Mouse (Mus musculus) embryo, embryonic 11 days (tissue): Measurements from ENCODE around the gene Ceacam1.
"Not testable (repeated sequence)": the region's sequence is repeated elsewhere in the genome, so short reads cannot be mapped to it uniquely, and the experiment has no call there.

Experiments
- DNase-seq: peaks from one replicate; pipeline ENCODE4 v3.0.0-alpha.2; 2015

The Ceacam1 gene

DNA sequence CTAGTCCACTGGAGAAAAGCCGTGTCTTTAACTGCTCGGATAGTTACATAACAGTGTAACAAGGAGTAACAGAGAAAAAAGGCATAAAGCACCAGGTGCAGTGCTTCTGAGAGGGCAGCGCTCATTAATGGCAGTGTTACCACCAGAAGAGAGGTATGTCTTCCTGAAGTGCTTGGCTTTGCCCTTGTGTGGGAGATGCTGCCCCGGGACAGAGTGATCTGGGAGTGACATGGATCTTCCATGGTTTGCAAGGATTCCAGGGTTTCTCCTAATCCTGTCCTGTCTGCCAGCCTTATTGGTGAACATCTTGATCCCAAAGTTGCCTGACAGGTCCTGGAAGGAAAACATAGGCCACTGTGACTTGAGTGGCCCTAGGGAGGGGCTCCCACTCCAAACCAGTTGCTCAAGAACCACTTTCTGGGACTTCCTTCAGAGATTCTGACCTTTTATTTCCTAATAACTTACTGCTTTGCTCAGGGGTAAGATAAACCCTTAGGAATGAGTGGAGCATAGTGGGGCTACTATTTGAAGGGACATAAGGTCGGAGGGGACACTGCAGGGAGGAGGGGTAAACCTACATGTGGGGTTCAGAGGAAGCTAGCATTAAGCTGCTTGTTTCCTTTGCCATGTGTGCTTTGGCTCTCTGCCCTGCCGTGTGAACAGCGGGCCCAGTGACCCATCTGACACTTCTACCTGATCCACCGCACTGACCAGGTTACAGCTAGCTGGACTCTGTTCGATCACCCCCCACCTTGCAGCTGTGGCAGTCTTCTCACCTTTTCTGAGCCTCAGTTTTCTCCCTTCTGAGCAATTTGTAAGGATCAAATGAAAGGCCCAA lies 37.2 kb downstream of the Ceacam1 start:
- no peak for DNase-seq

DNA sequence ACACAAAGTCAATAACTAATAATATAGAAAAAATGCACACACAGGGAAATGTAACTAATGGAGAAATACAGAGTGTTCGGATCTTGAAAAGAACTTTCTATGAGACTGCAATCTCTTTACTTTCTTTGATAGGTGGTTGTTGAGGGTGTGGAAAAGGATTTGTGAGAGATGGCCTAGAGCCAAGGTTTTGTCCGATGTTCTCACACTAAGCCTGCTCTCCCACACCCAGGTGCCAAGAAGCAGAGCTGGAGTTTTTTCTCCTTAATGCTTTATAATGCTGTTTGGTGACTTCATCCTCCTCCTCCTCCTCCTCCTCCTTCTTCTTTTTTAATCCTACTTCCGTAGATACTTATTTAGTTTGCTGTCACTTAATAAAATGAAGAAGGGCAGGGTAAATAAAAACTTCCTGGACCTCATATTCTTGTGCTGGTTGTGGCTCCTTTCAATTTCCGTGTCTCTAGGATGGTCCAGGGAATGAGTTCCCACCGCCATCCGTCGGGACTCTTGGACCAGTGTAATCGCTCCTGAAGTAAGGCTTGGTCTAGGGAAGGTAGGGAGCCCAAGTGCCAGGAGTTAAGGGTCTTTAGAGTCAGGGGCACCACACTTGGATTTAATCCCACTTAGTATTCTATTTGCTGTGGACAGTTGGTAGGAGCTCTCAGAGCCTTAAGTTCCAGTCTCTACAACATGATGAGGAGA lies 38.1 kb downstream of the Ceacam1 start:
- no peak for DNase-seq

DNA sequence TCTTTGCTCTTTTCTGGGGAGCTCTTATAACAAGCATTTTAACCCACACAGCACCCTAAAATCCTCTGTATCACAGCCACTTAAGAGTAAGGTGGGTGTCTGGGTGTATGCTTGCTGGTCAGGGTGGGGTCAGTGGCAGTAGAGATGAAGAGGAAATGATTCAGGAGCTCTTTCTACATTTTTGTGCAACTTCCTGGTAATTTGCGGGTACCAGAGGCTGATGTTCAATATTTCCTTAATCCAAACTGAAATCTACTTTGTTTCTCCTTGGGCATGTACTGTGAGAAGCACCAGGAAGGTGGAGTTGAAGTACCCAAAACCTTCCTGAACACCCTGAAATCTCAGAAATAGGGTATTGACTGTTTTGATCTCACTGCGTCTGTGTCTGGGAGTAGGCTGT lies 40.7 kb downstream of the Ceacam1 start:
- DNase-seq, result no peak

DNA sequence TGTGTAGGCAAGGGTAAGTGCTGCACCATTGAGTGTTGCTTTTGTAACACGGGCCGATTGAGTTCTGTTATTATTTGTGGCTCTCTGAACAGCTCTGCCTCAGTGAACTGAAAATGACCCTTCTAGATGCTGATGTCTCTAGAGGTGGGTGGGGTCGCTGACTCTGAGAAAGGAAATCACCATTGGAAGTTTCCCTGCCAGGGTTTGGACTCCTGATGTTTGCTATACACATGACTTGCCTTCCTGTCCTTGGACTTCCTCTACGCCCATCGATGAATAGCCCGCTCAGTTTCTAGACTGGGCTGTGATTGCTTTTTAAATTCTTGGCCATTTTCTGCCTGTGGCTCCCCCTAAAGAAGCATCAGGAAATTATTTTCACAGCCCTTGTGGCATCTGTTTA lies 41.2 kb downstream of the Ceacam1 start:
- DNase-seq, result no peak

- no peak for DNase-seq
These were observed 41.9 kb downstream of the Ceacam1 start for GRCm38 (mm10) chr7:25435546-25435851.

DNA sequence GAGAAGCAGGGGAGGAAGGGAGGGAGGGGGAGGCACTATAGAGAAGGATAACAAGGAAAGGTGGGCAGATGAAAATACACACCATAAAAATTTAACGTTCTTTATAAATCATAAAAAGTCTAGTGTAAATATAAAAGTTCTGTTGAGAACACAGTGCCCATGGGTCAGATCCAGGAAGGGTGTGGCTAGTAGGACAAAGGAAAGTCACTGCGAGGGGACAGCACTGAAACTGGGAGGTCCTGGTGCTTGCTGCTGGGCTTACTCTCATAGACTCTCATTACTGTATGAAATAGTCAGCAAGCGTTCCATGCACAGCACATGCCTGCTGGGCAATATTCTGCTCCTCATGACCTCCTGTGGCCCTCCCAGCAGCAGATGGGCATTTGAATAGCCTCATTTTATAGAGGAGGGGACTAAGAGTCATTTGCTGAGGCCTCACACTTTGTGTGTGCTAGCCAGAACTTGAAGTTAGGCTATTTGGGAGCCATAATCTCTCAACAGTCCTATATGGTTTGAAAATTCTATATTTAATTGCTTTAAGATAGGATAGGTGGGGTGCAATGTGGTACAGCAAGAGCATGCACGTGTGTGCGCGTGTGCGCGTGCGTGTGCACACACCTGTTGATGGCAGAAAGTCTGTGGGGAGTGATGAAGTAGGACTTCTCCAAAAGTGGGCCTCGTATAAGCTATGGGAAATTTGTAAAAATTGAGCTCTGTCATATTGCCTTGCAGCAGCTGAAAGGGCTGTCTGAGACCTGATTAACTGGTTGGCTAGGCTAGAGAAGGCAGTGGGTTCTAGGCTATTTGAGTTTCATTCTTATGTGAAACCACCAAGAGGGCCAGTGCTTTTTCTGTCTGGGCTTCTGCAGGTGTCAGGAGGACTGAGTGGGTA lies 42.5 kb downstream of the Ceacam1 start:
- DNase-seq, result no peak

- no peak for DNase-seq
These were observed 43.4 kb downstream of the Ceacam1 start for GRCm38 (mm10) chr7:25433781-25434560.

GRCm38 (mm10) chr7:25433007-25433541 lies 44.3 kb downstream of the Ceacam1 start:
- peak; percentile 20 for DNase-seq

DNA sequence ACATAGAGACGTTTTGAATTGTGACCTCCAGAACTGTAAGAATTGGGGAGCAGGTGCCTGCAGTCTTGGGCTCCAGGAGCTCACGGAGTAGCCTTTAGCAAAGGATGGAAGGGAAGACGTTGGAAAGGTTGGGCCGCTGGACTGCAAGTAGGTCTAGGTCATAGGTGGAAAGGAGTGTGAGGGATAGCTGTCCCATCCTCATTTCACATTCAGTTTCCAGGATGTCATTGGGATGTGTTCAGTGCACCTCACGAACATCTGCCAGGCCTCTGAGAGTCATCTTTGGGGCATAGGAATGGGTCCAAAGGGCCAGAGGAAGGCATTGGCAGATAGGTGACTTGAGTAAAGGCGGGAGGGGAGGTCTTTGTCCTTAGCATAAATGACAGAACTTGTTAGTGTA lies 45.0 kb downstream of the Ceacam1 start:
- DNase-seq, result no peak

DNA sequence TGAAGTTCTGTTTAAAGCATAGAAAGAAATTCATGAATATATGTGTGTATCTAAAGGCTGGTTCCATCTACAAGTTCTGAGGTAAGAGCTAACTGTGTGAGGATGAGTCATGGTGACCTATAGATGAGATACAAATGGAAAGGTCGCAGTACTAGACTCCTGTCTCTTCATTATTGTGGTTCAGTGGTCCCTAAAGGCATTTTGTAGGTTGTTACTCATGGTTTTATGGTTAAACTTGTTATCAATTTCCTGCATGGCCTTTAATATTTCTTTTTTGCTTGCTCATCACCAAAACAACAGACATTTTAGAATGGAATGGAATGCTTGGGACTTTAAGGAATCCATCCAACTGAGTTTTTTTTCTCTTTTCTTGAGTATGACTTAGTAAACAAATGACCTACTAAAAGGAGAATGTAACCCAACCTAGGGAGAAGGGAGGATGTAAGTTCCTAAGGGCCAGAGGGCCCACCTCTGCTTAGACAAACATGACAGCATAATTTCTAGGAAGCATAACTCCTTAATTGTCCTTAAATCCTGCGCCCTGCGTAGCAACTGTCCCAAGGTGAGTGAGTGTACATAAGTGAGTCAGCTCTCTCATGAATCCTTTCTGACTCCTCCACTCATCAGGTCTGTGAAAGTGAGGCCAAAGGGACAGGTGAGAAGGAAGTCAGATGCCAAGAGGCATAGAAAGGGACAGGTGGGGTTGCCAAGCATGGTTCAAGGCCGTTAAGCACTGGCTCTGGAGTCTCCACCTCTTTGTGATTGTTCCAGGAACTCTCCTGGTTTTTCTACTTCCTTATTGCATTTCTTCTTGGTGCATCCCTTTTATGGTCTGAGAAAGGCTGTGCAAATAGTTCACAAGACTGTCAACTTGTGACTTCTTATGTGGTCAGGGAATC lies 47.3 kb downstream of the Ceacam1 start:
- DNase-seq, result no peak

- DNase-seq, result no peak
These were observed 49.1 kb downstream of the Ceacam1 start for GRCm38 (mm10) chr7:25428321-25428720.

DNA sequence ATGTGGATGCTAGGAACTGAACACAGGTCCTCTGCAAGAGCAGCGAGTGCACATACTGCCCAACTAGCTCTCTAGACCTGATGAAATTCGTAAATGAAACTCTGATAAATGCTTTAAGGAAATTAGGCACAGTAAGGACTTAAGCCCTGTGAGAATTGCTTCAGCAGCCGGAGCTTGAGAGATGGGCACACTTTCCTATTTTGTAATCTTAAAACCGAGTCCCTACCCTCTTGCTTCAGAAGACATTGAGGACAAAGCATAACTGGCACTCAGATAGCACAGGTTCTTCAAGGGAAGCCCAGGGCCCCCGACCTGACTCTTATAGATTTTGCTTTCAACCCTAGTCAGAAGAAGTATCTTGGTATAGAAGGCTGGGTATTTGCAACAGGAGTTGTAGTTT lies 50.3 kb downstream of the Ceacam1 start:
- no peak for DNase-seq

- not testable (repeated sequence) for DNase-seq
These were observed 51.0 kb downstream of the Ceacam1 start for GRCm38 (mm10) chr7:25426380-25426779.

DNA sequence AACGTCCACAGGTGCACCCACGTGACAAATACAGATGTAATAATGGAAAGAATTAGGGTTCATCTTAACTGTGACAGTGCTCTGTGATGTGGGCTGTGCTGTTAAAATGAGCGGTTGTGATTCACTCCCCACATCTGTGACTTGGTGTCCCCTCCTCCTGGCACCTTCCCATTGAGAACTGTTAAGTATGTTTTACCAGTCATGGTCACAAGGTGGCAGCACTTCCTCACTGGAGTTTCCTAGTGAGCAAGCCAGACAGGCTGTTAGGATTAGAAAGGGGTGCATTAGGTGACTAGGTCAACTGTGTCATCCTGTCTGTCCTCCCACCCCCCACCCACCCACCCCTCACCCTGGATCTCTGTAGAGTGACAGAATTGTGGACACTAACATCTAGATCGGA lies 53.0 kb downstream of the Ceacam1 start:
- peak; percentile 90 for DNase-seq

DNA sequence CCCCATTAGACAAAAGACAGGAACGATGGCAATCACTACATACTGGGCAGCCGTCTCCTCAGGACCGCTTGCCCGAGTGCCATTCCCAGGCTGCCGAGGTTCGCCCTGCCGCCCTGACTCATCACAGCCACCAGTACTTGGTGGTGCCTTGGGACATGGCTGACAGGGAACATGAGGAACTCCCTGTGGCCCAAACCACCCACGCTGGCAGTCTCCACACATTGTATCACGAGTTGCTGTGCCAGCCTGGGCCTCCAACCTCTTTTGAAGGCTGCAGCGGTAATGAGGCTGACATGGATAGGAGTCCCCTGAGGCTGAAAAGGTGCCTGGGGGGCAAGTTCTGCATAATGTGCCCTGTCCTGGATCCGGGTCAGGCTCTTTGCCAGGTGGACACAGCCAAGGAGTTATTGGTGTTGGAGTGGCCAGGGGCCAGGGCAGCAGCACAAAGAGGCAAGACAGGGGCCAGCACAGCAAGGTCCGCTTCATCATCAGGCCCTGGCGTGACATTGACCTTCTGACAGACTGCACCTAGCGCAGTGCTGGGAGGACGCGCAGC lies 55.0 kb downstream of the Ceacam1 start:
- no peak for DNase-seq

DNA sequence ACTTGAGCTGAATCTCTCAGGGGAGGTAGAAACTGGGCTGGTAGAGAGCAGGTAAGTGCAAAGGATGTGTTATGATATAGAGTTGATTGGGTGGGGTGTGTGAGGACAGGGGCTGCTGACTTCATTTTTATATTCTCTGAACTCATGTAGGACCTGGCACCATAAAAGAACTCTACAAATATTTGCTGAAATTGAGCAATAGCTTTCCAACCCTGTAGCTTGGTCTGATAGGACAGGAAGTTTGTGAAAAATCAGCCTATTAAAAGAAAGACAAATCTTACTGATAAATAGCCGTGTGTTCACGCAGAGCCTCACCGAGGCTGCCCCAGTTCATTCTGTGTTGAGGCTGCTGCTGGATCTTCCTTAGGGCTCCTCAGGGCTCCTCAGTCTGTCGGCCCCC lies 57.5 kb downstream of the Ceacam1 start:
- DNase-seq, result no peak

DNA sequence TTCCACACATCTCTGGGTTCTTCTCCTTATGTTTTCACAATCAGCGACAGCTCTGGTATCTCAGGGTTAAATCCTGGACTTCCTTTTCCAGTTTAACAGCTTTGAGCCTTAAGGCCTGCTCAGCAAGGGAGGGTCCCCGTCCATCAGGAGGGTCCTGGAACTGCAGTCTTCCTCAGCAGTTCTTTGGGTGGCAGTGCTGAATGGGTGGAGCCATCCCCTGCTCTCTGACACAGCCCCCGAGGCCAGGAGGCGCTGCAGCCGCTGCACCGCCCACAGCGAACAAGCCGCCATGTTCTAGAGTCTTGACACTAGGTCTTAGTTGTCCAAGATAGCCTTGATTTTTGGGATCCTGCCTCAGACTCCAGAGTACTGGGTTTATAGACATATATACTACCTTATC lies 57.9 kb downstream of the Ceacam1 start:
- DNase-seq, result no peak

- DNase-seq, result peak; percentile 42
These were observed 59.8 kb downstream of the Ceacam1 start for GRCm38 (mm10) chr7:25417597-25417996.

DNA sequence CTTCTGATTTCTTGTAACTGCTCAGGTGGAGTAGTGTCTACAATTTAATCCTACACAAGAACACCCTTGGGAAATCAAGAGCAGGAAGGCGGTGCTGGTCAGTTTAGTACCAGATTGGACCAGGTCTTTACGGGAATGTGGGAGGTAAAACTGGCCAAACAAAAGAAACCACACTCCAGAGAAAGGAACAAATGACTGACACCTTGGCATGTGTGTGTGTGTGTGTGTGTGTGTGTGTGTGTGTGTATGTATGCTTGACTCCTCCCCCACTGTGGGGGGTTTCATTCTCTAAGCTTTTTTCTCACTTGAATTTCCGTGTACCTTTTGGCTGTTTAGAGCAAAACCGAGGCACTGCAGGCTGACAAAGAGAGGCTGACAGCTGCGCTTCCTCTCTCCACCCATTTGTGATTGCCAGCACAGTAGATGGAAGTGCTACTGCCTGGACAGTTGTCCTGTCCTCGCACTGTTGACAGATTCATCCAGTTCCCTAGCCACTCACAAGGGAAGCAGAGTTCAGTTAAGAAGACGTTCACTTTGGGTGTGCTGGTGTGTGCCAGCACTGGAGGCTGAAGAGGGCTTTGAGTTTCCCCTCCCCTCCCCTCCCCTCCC lies 64.5 kb downstream of the Ceacam1 start, which contains the start of gene Cxcl17:
TSS of gene Cxcl17 (minus strand) at position 54 of the 609 bp plus-strand sequence.
- no peak for DNase-seq

GRCm38 (mm10) chr7:25411861-25412260 lies 65.5 kb downstream of the Ceacam1 start:
- no peak for DNase-seq
